Mouse (Mus musculus): ENCODE data around the gene Mpzl1. TPM values are rescaled to one million over a fixed set of nuclear protein-coding genes. Genes with fewer than 3 reads are reported as not detected.

Gene Mpzl1
- total and polyA plus RNA-seq, 2 experiments: 1.4 to 5.8 TPM

DNA sequence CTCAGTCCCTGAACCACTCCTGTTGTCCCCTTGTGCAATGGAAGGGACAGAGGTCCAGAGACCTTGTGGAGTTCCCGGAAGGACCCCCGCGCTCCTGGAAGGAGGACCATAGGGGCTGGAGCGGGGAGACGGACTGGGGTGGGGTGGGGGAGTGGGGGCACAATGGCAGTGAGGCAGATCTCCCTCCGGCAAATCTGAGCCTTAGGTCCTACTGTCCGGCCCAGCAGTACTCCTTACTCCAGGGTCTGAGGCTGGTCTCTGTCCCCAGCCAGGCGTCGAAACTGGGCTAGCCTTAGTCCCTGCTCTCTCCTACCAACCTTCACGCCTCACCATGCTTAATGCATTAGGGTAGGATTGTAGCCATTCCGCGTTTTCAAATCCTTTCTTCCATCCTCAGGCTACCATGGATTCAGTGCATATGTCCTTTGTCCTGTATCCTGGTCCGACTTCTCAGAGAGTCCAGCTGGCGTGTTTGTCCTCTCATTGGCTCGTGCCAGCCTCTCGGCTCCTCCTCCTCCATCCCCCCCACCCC, 8.5 kb upstream of the Mpzl1 start:
- H3K27me3 ChIP-seq (ENCODE audit: control insufficient read depth, insufficient read depth, low read length): no peaks in the 10 kb centered on the region
- TF ChIP-seq CTCF (IDR thresholded peaks at IDR 0.05; ENCODE audit: low read depth, low read length) (no peak), POLR2A (IDR thresholded peaks at IDR 0.05; ENCODE audit: extremely low read depth, insufficient read depth, low read length) (no peak)
- H3K4me1 ChIP-seq (ENCODE audit: control insufficient read depth, insufficient read depth, low read length): peaks cover 3% of the 10 kb centered on the region; the same call in 1 of the 2 replicates
- H3K27ac ChIP-seq (replicated peaks; ENCODE audit: insufficient read depth, low read depth, low read length): peak overlapping the region; percentile 88
- DNase-seq (ENCODE audit: extremely low read depth, low read depth, low spot score): peak; percentile 69
- peak overlapping the region; percentile 86 for H3K9ac ChIP-seq (ENCODE audit: low read depth, low read length)
- no peaks in the 10 kb centered on the region for H3K79me2 ChIP-seq (ENCODE audit: control insufficient read depth, insufficient read depth, low read length)
- no peaks in the 10 kb centered on the region for H3K36me3 ChIP-seq (ENCODE audit: control insufficient read depth, insufficient read depth, low read length)
- H3K4me3 ChIP-seq (ENCODE audit: insufficient read depth, low read depth, low read length): peak overlapping the region; percentile 90
- under 1% methylated on average over 16 of the region's 16 CpGs for WGBS

DNA sequence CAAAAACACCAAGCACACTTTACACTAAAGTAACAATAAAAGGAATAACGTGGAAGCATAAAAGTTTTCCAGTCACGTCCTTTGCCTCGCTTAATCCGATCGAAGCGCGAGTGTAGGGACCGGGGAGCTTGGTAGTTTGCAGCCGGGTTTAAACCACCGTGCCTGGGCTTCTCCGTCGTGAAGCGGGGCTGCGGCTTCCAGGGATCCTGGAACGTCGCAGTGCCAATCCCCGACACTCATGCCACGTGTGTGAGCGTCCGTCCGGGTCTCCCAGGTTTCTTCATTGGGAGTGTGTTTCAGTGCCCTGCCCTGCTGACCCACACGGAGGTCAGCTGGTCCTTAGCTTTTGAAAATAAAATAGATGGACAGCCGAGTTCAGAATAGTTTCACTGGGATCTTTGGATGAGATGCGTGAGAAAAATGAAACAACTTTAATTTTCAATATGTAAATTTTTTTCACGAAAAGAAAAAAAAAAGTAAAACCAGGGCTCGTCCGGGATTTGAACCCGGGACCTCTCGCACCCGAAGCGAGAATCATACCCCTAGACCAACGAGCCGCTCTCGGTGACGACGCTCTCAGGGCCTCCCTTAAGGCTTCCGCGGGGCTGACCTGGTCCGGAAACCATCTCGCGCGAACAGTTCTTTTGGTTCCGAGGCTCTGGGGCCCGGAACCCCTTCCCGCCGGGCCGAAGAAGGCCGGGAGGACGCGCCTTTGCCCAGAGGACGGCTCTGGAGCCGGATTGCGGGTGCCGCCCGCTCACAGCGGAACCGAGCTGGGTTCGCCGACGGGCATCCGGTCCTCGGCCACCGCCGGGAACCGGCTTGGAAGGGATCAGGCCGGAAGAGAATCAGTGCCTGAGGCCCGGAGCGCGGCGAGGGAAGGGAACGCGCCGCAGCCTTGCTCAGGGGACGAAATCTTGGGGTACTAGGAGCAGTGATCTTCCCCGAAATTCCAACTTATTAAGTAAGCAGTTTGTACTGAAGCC, 7.7 kb upstream of the Mpzl1 start:
- TF ChIP-seq POLR2A (IDR thresholded peaks at IDR 0.05; ENCODE audit: extremely low read depth, insufficient read depth, low read length) (peak; percentile 33; the same call in 1 of the 2 replicates), CTCF (IDR thresholded peaks at IDR 0.05; ENCODE audit: low read depth, low read length) (no peak)
- peak; percentile 71 for DNase-seq (ENCODE audit: extremely low read depth, low read depth, low spot score)
- H3K4me1 ChIP-seq (ENCODE audit: control insufficient read depth, insufficient read depth, low read length): peaks cover 3% of the 10 kb centered on the region; the same call in 1 of the 2 replicates
- no peaks in the 10 kb centered on the region for H3K27me3 ChIP-seq (ENCODE audit: control insufficient read depth, insufficient read depth, low read length)
- H3K27ac ChIP-seq (replicated peaks; ENCODE audit: insufficient read depth, low read depth, low read length): peak overlapping the region; percentile 88
- no peaks in the 10 kb centered on the region for H3K36me3 ChIP-seq (ENCODE audit: control insufficient read depth, insufficient read depth, low read length)
- WGBS: under 1% methylated on average over 75 of the region's 75 CpGs
- peak overlapping the region; percentile 90 for H3K4me3 ChIP-seq (ENCODE audit: insufficient read depth, low read depth, low read length)
- peak overlapping the region; percentile 86 for H3K9ac ChIP-seq (ENCODE audit: low read depth, low read length)
- no peaks in the 10 kb centered on the region for H3K79me2 ChIP-seq (ENCODE audit: control insufficient read depth, insufficient read depth, low read length)

DNA sequence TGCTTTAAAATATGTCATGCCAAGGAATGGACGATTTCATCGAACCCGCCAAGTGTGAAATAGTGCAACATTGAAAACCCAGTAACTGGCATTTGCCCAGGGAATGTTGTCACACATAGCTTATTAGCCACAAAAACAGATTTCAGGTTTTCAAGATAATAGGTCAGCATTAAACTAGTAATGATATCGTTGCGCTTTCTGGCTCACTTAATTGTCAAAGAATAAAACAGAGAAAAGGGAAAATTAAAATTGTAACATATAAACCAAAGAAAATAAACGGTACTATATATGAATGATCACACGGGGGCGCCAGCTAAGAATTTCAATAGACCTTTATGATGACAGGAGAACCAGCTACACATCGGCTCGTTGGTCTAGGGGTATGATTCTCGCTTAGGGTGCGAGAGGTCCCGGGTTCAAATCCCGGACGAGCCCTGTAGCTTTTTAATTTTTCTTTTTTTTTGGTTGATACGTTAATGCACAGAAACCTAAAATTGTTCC, 7.0 kb upstream of the Mpzl1 start:
- Histone ChIP-seq H3K4me1 (ENCODE audit: control insufficient read depth, insufficient read depth, low read length) (peaks cover 3% of the 10 kb centered on the region; the same call in 1 of the 2 replicates), H3K27ac (replicated peaks; ENCODE audit: insufficient read depth, low read depth, low read length) (peak overlapping the region; percentile 66; the same call in 1 of the 2 replicates), H3K36me3 (ENCODE audit: control insufficient read depth, insufficient read depth, low read length) (no peaks in the 10 kb centered on the region), H3K79me2 (ENCODE audit: control insufficient read depth, insufficient read depth, low read length) (no peaks in the 10 kb centered on the region), H3K27me3 (ENCODE audit: control insufficient read depth, insufficient read depth, low read length) (no peaks in the 10 kb centered on the region), H3K4me3 (ENCODE audit: insufficient read depth, low read depth, low read length) (peak overlapping the region; percentile 63; the same call in 1 of the 2 replicates), H3K9ac (ENCODE audit: low read depth, low read length) (no peak overlapping the region)
- WGBS: 3% methylated on average over 16 of the region's 16 CpGs
- TF ChIP-seq POLR2A (IDR thresholded peaks at IDR 0.05; ENCODE audit: extremely low read depth, insufficient read depth, low read length): no peak
- TF ChIP-seq CTCF (IDR thresholded peaks at IDR 0.05; ENCODE audit: low read depth, low read length): no peak; the same call in 1 of the 2 replicates
- DNase-seq (ENCODE audit: extremely low read depth, low read depth, low spot score): peak; percentile 70

DNA sequence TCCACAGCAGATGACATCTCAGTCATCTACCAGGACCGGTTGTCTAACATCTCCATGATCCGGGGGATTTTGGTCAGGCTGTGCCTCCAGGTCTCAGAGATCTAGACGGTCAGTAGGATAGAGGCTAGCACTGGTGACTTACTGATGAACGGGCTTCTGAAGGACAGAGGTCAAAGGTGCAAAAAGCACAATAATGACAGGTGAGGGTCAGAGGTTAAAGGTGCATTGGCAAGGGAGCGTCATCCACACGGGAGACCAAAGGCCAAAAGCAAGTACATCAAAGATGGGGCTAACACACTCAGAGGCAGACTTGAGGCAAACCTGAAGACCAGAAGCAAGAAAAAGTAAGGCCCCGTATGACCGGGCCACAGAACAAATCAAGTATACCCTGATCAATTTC, 2.0 kb upstream of the Mpzl1 start:
- Histone ChIP-seq H3K36me3 (ENCODE audit: control insufficient read depth, insufficient read depth, low read length) (no peaks in the 10 kb centered on the region), H3K27me3 (ENCODE audit: control insufficient read depth, insufficient read depth, low read length) (no peaks in the 10 kb centered on the region), H3K4me1 (ENCODE audit: control insufficient read depth, insufficient read depth, low read length) (peaks cover 5% of the 10 kb centered on the region; the same call in 1 of the 2 replicates), H3K9ac (ENCODE audit: low read depth, low read length) (no peak overlapping the region), H3K79me2 (ENCODE audit: control insufficient read depth, insufficient read depth, low read length) (no peaks in the 10 kb centered on the region), H3K4me3 (ENCODE audit: insufficient read depth, low read depth, low read length) (no peak overlapping the region), H3K27ac (replicated peaks; ENCODE audit: insufficient read depth, low read depth, low read length) (no peak overlapping the region)
- TF ChIP-seq CTCF (IDR thresholded peaks at IDR 0.05; ENCODE audit: low read depth, low read length) (no peak), POLR2A (IDR thresholded peaks at IDR 0.05; ENCODE audit: extremely low read depth, insufficient read depth, low read length) (no peak)
- 56% methylated on average over 8 of the region's 8 CpGs for WGBS
- peak; percentile 88 for DNase-seq (ENCODE audit: extremely low read depth, low read depth, low spot score)

DNA sequence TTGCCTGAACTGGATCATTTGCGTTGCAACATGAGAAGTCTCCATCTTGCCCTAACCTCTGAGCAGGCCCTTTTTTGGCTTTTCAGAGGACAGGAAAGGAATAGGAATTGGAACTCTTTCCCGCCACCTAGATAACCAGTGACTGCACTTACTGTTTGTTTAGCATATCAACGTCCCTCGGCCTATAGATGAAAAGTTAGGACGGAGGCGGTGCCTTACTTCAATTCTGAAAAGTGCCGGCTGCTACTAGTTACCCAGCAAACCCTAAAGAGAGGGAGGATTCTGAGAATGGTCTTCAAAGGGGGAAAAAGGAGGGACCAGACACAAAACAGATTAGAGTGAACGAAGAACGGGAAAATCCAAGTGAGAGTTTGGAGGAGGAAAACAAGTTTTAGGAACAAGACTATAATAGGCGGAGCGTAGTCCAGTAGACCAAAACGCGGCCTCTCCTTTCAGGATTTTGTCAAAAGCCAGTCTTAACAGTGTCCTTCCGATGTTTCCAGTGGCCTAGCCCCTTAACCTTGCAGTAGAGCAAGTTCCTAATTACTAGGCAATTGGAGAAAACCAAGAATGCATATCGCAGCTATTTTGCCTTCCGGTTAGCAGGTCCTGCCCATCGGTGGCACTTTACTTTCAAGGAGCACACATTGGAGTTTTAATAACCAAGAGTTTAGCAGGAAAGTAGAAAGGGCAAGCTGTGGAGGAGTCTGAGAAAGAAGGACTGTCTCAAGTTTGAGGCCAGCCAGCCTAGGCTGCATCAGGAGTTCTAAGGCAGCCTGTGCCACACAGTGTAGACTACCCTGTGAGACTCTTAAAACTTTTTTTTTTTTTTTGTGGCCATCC, 938 bp upstream of the Mpzl1 start:
- Histone ChIP-seq H3K4me3 (ENCODE audit: insufficient read depth, low read depth, low read length) (no peak overlapping the region; the same call in 1 of the 2 replicates), H3K27ac (replicated peaks; ENCODE audit: insufficient read depth, low read depth, low read length) (no peak overlapping the region), H3K4me1 (ENCODE audit: control insufficient read depth, insufficient read depth, low read length) (peaks cover 5% of the 10 kb centered on the region; the same call in 1 of the 2 replicates), H3K27me3 (ENCODE audit: control insufficient read depth, insufficient read depth, low read length) (no peaks in the 10 kb centered on the region), H3K9ac (ENCODE audit: low read depth, low read length) (no peak overlapping the region), H3K79me2 (ENCODE audit: control insufficient read depth, insufficient read depth, low read length) (no peaks in the 10 kb centered on the region), H3K36me3 (ENCODE audit: control insufficient read depth, insufficient read depth, low read length) (no peaks in the 10 kb centered on the region)
- TF ChIP-seq POLR2A (IDR thresholded peaks at IDR 0.05; ENCODE audit: extremely low read depth, insufficient read depth, low read length): no peak
- TF ChIP-seq CTCF (IDR thresholded peaks at IDR 0.05; ENCODE audit: low read depth, low read length): no peak
- WGBS: 76% methylated on average over 17 of the region's 17 CpGs
- no peak for DNase-seq (ENCODE audit: extremely low read depth, low read depth, low spot score)

Data from liver, adult 2 months (tissue).